Mouse (Mus musculus): ENCODE data around the gene Gnrhr.

DNA sequence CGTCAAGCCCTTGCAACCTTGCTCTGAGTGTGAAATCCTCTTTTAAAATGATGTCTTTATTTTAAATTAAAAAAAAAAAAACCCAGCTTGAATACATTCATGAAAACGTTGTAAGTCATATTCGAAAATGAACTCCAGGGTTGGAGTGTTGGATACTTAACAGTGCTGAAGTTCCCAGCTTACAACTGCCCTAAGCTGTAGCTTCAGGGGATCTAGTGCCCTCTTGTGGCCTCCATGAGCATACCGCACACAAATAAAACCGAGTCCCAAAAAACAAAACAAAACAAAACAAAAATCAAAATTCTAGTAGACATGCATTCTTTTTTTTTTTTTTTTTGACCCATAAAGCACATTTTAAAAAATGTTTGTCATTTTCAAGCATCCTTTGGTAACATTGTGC is 6.9 kb downstream of the Gnrhr start:
- no peak for TF ChIP-seq POLR2A (IDR thresholded peaks at IDR 0.05; ENCODE audit: borderline replicate concordance, low read depth, low read length)
- TF ChIP-seq CTCF (IDR thresholded peaks at IDR 0.05; ENCODE audit: low read depth, low read length), result peak; percentile 44
